Mouse (Mus musculus): ENCODE measurements at regions not wholly inside any gene's neighbourhood (a gene's known extent, or its start where the extent isn't known, plus 50 kb on each side); places are given as distances from the start of the nearest gene placed in this dataset.
A peak's percentile ranks its signal among the peaks of the same experiment; 100 is the strongest.

- no peak for ATAC-seq (ENCODE audit: low FRiP score, low read depth)
These were observed 412.4 kb upstream of the Id4 start for GRCm38 (mm10) chr13:47848371-47849188.

DNA sequence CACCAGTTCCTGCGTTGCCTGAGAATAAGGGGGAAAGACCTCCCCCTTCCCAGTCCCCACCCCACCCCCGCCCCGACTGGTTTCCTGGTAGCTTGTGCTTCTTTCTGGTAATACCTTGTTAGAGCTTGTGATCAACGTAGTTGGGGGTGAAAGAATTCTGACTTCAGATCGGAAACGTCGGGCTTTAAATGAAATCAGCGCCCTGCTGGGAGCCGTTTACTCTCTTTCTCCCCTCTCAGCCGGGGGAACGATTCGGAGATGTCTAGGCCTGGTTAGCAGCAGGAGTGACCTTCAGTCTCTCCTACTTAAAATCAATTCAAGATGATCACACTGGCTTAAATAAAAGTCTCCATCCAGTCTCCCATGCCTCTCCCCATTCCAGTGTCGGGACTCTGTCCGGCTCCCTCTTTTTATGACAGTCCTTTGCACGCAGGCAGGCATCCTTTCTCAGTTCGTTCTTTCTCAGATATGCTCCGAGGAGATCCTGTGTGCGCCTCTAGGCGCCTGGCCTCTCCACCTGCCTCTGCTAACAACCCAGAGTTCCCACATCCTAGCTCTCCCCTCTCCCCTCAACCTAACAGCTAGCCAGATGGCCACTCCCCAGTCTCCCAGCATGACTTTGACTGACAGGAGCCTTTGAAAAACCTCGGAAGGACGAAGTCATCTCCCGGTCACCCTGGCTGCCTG, 405.5 kb upstream of the Id4 start:
- H3K4me2 ChIP-seq (replicated peaks), result peak overlapping the region; percentile 47
- peaks cover 27% of the 10 kb centered on the region for H3K4me1 ChIP-seq
- WGBS, result 2% methylated on average over 22 of the region's 22 CpGs
- H3K9ac ChIP-seq (replicated peaks), result peak overlapping the region; percentile 17
- H3K9me3 ChIP-seq, result no peaks in the 10 kb centered on the region
- peak overlapping the region; percentile 47 for H3K27ac ChIP-seq (replicated peaks)
- 0 out of 2 replicates have a peak overlapping the region, but pooled peaks have one; percentile 13 for H3K4me3 ChIP-seq
- H3K36me3 ChIP-seq, result no peaks in the 10 kb centered on the region
- ATAC-seq (ENCODE audit: low FRiP score, low read depth), result peak; percentile 68; the same call in 1 of the 2 replicates
- H3K27me3 ChIP-seq, result 0 out of 2 replicates have a peak, but pooled peaks cover 10% of the 10 kb centered on the region

More at GRCm38 (mm10) chr13:47848371-47849188, 412.4 kb upstream of the Id4 start:
- Histone ChIP-seq H3K9ac (replicated peaks) (no peak overlapping the region), H3K4me1 (peaks cover 26% of the 10 kb centered on the region), H3K36me3 (no peaks in the 10 kb centered on the region), H3K4me3 (no peak overlapping the region), H3K27me3 (no peaks in the 10 kb centered on the region), H3K27ac (replicated peaks) (peak overlapping the region; percentile 39; the same call in 1 of the 2 replicates), H3K9me3 (0 out of 2 replicates have a peak, but pooled peaks cover 3% of the 10 kb centered on the region), H3K4me2 (replicated peaks) (no peak overlapping the region)
- WGBS, result 67% methylated on average over 11 of the region's 11 CpGs

GRCm38 (mm10) chr13:47858946-47859345, 402.1 kb upstream of the Id4 start:
- H3K27ac ChIP-seq (replicated peaks), result no peak overlapping the region
- H3K4me1 ChIP-seq, result peaks cover 28% of the 10 kb centered on the region
- H3K27me3 ChIP-seq, result 0 out of 2 replicates have a peak, but pooled peaks cover 10% of the 10 kb centered on the region
- H3K4me2 ChIP-seq (replicated peaks), result no peak overlapping the region
- H3K36me3 ChIP-seq, result no peaks in the 10 kb centered on the region
- H3K4me3 ChIP-seq, result no peak overlapping the region
- WGBS, result 58% methylated on average over 4 of the region's 4 CpGs
- H3K9me3 ChIP-seq, result no peaks in the 10 kb centered on the region
- no peak overlapping the region for H3K9ac ChIP-seq (replicated peaks)
- ATAC-seq (ENCODE audit: low FRiP score, low read depth), result no peak

GRCm38 (mm10) chr13:47860316-47860715, 400.7 kb upstream of the Id4 start:
- Histone ChIP-seq H3K27ac (replicated peaks) (no peak overlapping the region), H3K27me3 (0 out of 2 replicates have a peak, but pooled peaks cover 3% of the 10 kb centered on the region), H3K9me3 (no peaks in the 10 kb centered on the region), H3K4me2 (replicated peaks) (no peak overlapping the region), H3K36me3 (no peaks in the 10 kb centered on the region), H3K9ac (replicated peaks) (no peak overlapping the region), H3K4me1 (peaks cover 21% of the 10 kb centered on the region), H3K4me3 (no peak overlapping the region)
- ATAC-seq (ENCODE audit: low FRiP score, low read depth), result no peak; the same call in 1 of the 2 replicates
- 78% methylated on average over 8 of the region's 8 CpGs for WGBS

- WGBS, result 64% methylated on average over 3 of the region's 3 CpGs
- H3K9me3 ChIP-seq, result no peaks in the 10 kb centered on the region
- 0 out of 2 replicates have a peak, but pooled peaks cover 3% of the 10 kb centered on the region for H3K27me3 ChIP-seq
- H3K4me2 ChIP-seq (replicated peaks), result no peak overlapping the region
- H3K4me1 ChIP-seq, result peaks cover 7% of the 10 kb centered on the region; the same call in 1 of the 2 replicates
- H3K36me3 ChIP-seq, result no peaks in the 10 kb centered on the region
- H3K4me3 ChIP-seq, result no peak overlapping the region
- no peak for ATAC-seq (ENCODE audit: low FRiP score, low read depth)
- no peak overlapping the region for H3K9ac ChIP-seq (replicated peaks)
- no peak overlapping the region for H3K27ac ChIP-seq (replicated peaks)
These were observed 398.1 kb upstream of the Id4 start for GRCm38 (mm10) chr13:47862896-47863295.

- Histone ChIP-seq H3K9me3 (no peaks in the 10 kb centered on the region), H3K36me3 (no peaks in the 10 kb centered on the region), H3K4me1 (peaks cover 18% of the 10 kb centered on the region), H3K4me2 (replicated peaks) (no peak overlapping the region), H3K27me3 (0 out of 2 replicates have a peak, but pooled peaks cover 8% of the 10 kb centered on the region), H3K27ac (replicated peaks) (no peak overlapping the region), H3K9ac (replicated peaks) (no peak overlapping the region), H3K4me3 (no peak overlapping the region)
- whole genome bisulfite sequencing, result 48% methylated on average over 4 of the region's 4 CpGs
- ATAC-seq (ENCODE audit: low FRiP score, low read depth), result no peak
These were observed 392.4 kb upstream of the Id4 start for GRCm38 (mm10) chr13:47868656-47869055.

GRCm38 (mm10) chr13:47869670-47870532, 391.1 kb upstream of the Id4 start:
- H3K27ac ChIP-seq (replicated peaks), result 0 out of 2 replicates have a peak overlapping the region, but pooled peaks have one; percentile 11
- H3K4me2 ChIP-seq (replicated peaks), result no peak overlapping the region
- 64% methylated on average over 10 of the region's 10 CpGs for WGBS
- H3K4me3 ChIP-seq, result no peak overlapping the region
- ATAC-seq (ENCODE audit: low FRiP score, low read depth), result no peak; the same call in 1 of the 2 replicates
- peaks cover 18% of the 10 kb centered on the region for H3K4me1 ChIP-seq
- no peaks in the 10 kb centered on the region for H3K9me3 ChIP-seq
- H3K27me3 ChIP-seq, result 0 out of 2 replicates have a peak, but pooled peaks cover 8% of the 10 kb centered on the region
- no peaks in the 10 kb centered on the region for H3K36me3 ChIP-seq
- H3K9ac ChIP-seq (replicated peaks), result no peak overlapping the region

GRCm38 (mm10) chr13:47872645-47873044, 388.4 kb upstream of the Id4 start:
- Histone ChIP-seq H3K27ac (replicated peaks) (no peak overlapping the region), H3K9me3 (no peaks in the 10 kb centered on the region), H3K36me3 (no peaks in the 10 kb centered on the region), H3K4me1 (peaks cover 18% of the 10 kb centered on the region), H3K9ac (replicated peaks) (no peak overlapping the region), H3K4me3 (no peak overlapping the region), H3K4me2 (replicated peaks) (no peak overlapping the region), H3K27me3 (0 out of 2 replicates have a peak, but pooled peaks cover 8% of the 10 kb centered on the region)
- no peak for ATAC-seq (ENCODE audit: low FRiP score, low read depth)
- 40% methylated on average over 11 of the region's 11 CpGs for WGBS

DNA sequence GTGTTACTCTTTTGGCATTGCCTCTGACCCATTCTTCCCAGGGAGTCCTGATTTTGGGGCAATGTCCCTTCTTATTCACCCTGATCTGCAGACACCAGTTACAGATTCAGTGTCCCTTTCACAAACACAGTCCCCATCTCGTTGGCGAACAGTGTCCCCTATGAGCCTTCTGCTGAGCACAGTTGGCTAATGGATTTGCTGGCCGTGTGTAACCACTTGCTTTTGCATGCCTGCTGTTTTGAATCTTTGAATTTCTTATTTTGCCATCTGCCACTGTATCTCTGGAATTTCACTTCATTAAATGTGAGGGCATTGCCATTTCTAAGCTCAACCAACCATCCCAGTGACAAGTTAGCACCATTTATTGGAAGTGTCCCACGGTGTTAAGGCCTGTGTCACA, 368.5 kb upstream of the Id4 start:
- H3K36me3 ChIP-seq, result no peaks in the 10 kb centered on the region
- H3K27ac ChIP-seq (replicated peaks), result no peak overlapping the region
- no peak overlapping the region for H3K4me2 ChIP-seq (replicated peaks)
- WGBS, result 95% methylated on average over 4 of the region's 4 CpGs
- no peaks in the 10 kb centered on the region for H3K27me3 ChIP-seq
- H3K4me3 ChIP-seq, result no peak overlapping the region
- no peak overlapping the region for H3K9ac ChIP-seq (replicated peaks)
- no peaks in the 10 kb centered on the region for H3K9me3 ChIP-seq
- peaks cover 13% of the 10 kb centered on the region for H3K4me1 ChIP-seq
- ATAC-seq (ENCODE audit: low FRiP score, low read depth), result no peak

GRCm38 (mm10) chr13:47894331-47894730, 366.7 kb upstream of the Id4 start:
- H3K4me2 ChIP-seq (replicated peaks), result no peak overlapping the region
- H3K27me3 ChIP-seq, result no peaks in the 10 kb centered on the region
- H3K4me3 ChIP-seq, result no peak overlapping the region
- H3K9me3 ChIP-seq, result no peaks in the 10 kb centered on the region
- no peak overlapping the region for H3K9ac ChIP-seq (replicated peaks)
- no peak overlapping the region for H3K27ac ChIP-seq (replicated peaks)
- no peak for ATAC-seq (ENCODE audit: low FRiP score, low read depth)
- 95% methylated on average over 1 of the region's 1 CpGs for WGBS
- H3K36me3 ChIP-seq, result no peaks in the 10 kb centered on the region
- H3K4me1 ChIP-seq, result peaks cover 13% of the 10 kb centered on the region

DNA sequence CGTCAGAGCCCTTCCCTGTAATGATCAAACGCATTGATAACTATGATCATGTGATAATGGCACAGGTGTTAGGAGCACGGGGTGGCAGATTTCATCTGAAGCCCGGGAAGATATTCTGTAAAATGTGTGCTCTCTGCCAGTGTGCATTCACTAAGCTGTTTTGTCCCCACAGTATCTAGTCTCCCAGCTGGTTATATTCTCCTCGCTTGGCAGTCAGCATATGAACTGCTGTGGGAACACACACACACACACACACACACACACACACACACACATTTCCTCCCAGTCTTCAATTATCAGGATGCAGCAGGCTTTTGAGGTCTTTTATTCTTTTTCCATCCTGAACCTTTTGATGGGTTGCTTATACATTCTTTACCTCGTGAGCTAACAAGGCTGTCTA, 365.8 kb upstream of the Id4 start:
- H3K36me3 ChIP-seq, result no peaks in the 10 kb centered on the region
- 75% methylated on average over 6 of the region's 6 CpGs for WGBS
- no peak overlapping the region for H3K4me2 ChIP-seq (replicated peaks)
- no peak overlapping the region for H3K9ac ChIP-seq (replicated peaks)
- no peak for ATAC-seq (ENCODE audit: low FRiP score, low read depth)
- no peak overlapping the region for H3K27ac ChIP-seq (replicated peaks)
- H3K4me1 ChIP-seq, result peaks cover 13% of the 10 kb centered on the region
- no peaks in the 10 kb centered on the region for H3K9me3 ChIP-seq
- no peaks in the 10 kb centered on the region for H3K27me3 ChIP-seq
- H3K4me3 ChIP-seq, result no peak overlapping the region

All from midbrain, embryonic 12.5 days (tissue).